Mouse (Mus musculus) lung, embryonic 14.5 days (tissue): ENCODE data around the gene Echdc1. TPM values are rescaled to one million over a fixed set of nuclear protein-coding genes. Genes with fewer than 3 reads are reported as not detected.

ENCODE experiments used
- ATAC-seq: fragments of 200-750 bp; cut with Nextera tagmentation; 2 replicates; pipeline ENCODE4 v1.8.0; 2017; ENCODE audit warnings: mild to moderate bottlenecking, moderate TSS enrichment, moderate library complexity; ENCODE audit not compliant: insufficient read depth
- DNase-seq: peaks from one replicate; pipeline ENCODE4 v3.0.0-alpha.2; 2015
- H3K27ac ChIP-seq: fragments of 300-500 bp; sonication (generic); 2 replicates; pipeline ENCODE4 v1.5.1; 2014; ENCODE audit warnings: low read depth, mild to moderate bottlenecking, moderate library complexity
- H3K27me3 ChIP-seq: fragments of 300-500 bp; sonication (generic); 2 replicates; pipeline ENCODE4 v1.6.1; 2014; ENCODE audit warnings: low read length, control low read depth; ENCODE audit not compliant: insufficient read depth
- H3K36me3 ChIP-seq: fragments of 300-500 bp; sonication (generic); 2 replicates; pipeline ENCODE4 v1.6.1; 2014; ENCODE audit warnings: control low read depth; ENCODE audit not compliant: insufficient read depth
- H3K4me1 ChIP-seq: fragments of 300-500 bp; sonication (generic); 2 replicates; pipeline ENCODE4 v1.6.1; 2014; ENCODE audit warnings: antibody characterized with exemption, control low read depth; ENCODE audit not compliant: insufficient read depth
- H3K4me2 ChIP-seq: fragments of 300-500 bp; sonication (generic); 2 replicates; pipeline ENCODE4 v1.6.1; 2014; ENCODE audit warnings: mild to moderate bottlenecking
- H3K4me3 ChIP-seq: fragments of 300-500 bp; sonication (generic); 2 replicates; pipeline ENCODE4 v1.5.1; 2014; ENCODE audit warnings: low read depth, low read length
- H3K9ac ChIP-seq: fragments of 300-500 bp; sonication (generic); 2 replicates; pipeline ENCODE4 v1.6.1; 2014
- H3K9me3 ChIP-seq: fragments of 300-500 bp; sonication (generic); 2 replicates; pipeline ENCODE4 v1.6.1; 2016; ENCODE audit warnings: low read depth, low read length, control low read depth
- CTCF ChIP-seq: IDR thresholded peaks from 2 replicates; pipeline ENCODE4 v1.5.1; 2016; ENCODE audit warnings: antibody characterized with exemption, low read depth
- WGBS: fragments of 180-500 bp; shearing (Covaris S2); extraction: QIAGEN DNeasy Blood & Tissue Kit; methylation state at CpG from one replicate; pipeline ENCODE4 v1.1.7; 2014; 5-methylcytosine and 5-hydroxymethylcytosine counted together
- polyA plus RNA-seq: library from polyadenylated mRNA; unstranded; fragments of >200 nt; fragmentation: Nextera tagmentation; extraction: Ambion mirVana; gene quantifications from 2 replicates; pipeline ENCODE4 v1.2.1, GENCODE M21; 2014

The Echdc1 gene
- polyA plus RNA-seq: 18.7 and 20.8 TPM in 2 replicates

DNA sequence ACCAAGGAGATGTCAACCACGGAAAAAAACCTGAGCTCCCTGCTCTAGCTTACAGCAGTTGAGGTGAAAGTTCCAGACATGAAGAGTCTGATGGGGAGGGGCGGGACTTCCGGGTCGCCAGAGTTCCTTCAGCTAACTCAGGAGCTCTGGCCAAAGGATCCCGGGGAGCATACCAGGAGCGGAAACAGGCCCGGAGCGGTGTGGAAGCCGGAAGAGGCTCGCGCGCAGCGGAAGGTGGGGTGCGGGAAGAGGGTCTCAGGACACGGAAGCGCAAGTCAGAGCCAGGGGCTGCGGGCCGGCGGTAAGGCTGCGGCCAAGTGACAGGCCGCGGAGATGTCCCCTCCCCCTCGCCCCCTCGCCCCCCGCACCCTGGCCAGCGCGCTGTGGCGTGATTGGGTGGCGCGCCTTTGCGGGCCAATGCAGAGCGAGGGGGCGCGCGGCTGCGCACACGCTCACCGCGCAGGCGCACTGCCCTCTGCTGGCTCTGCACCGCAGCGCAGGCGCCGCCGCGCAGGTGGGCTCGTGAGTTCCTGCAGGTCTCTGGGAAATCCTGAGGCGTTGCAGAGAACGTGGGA is at the start of gene Echdc1:
Gene Echdc1 (plus strand): TSS at position 103 of the 575 bp plus-strand sequence.
- peak; percentile 99 for ATAC-seq
- no peaks in the 10 kb centered on the region for H3K27me3 ChIP-seq
- WGBS: 0% methylated on average over 49 of the region's 49 CpGs

DNA sequence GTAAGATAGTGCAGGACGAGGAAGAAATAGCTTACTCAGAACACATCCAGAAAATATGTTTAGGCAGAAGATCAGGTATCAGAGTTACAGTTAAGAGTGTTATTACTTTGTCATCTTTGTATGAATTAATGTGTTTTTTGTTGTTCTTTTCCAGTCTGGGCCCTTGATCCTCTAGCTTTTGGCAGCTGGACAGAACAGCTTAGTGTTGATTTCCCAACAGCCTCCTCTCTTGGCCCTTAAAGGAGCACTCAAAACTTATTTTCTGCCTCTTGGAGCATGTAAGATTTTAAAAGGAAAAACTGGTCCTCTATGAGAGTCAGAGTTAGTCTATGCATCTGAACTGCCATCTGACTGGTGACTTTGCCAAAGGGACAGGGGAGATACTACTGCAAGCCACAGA is 31.2 kb upstream of the Echdc1 start:
- ATAC-seq (no peak), DNase-seq (peak; percentile 24)
- Histone ChIP-seq H3K4me1 (no peaks in the 10 kb centered on the region), H3K4me2 (no peak overlapping the region), H3K4me3 (no peak overlapping the region), H3K27me3 (no peaks in the 10 kb centered on the region), H3K9me3 (no peaks in the 10 kb centered on the region), H3K27ac (no peak overlapping the region), H3K36me3 (no peaks in the 10 kb centered on the region), H3K9ac (no peak overlapping the region)
- 62% methylated on average over 1 of the region's 1 CpGs for WGBS
- TF ChIP-seq CTCF: no peak

More for the DNA sequence above, at the start of gene Echdc1:
- no peaks in the 10 kb centered on the region for H3K4me1 ChIP-seq
- peak within 1 kb of the TSS; percentile 76 for H3K4me2 ChIP-seq
- peak; percentile 75 for TF ChIP-seq CTCF
- H3K9ac ChIP-seq: peak within 1 kb of the TSS; percentile 71
- H3K27ac ChIP-seq: peak within 1 kb of the TSS; percentile 82
- DNase-seq: peak; percentile 94
- H3K36me3 ChIP-seq: no peaks in the 10 kb centered on the region
- no peaks in the 10 kb centered on the region for H3K9me3 ChIP-seq
- peak within 1 kb of the TSS; percentile 66 for H3K4me3 ChIP-seq

DNA sequence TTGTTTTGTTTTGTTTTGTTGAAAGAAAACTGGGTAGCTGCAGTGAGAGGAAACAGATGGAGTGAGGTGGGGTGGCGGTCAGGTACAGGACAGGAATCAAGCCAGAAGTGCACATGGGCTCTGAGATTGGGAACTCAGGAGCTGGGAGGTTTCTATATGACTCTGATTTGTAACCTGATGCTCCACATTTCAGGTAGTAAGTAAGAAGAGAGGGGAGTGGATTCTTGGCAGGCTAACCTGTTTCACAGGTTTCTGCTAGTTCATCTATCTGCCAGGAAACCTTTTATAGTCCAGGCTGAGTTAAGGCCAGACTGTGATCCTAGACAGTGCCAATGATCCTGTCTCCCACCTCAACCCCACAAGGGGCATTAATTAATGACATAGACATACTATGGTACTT is 27.2 kb upstream of the Echdc1 start:
- Histone ChIP-seq H3K4me2 (no peak overlapping the region), H3K27ac (no peak overlapping the region), H3K27me3 (no peaks in the 10 kb centered on the region), H3K4me1 (no peaks in the 10 kb centered on the region), H3K9ac (no peak overlapping the region), H3K4me3 (no peak overlapping the region), H3K36me3 (no peaks in the 10 kb centered on the region), H3K9me3 (no peaks in the 10 kb centered on the region)
- peak; percentile 89; the same call in 1 of the 2 replicates for ATAC-seq
- peak; percentile 58 for DNase-seq
- TF ChIP-seq CTCF: no peak
- WGBS: 60% methylated on average over 1 of the region's 1 CpGs

DNA sequence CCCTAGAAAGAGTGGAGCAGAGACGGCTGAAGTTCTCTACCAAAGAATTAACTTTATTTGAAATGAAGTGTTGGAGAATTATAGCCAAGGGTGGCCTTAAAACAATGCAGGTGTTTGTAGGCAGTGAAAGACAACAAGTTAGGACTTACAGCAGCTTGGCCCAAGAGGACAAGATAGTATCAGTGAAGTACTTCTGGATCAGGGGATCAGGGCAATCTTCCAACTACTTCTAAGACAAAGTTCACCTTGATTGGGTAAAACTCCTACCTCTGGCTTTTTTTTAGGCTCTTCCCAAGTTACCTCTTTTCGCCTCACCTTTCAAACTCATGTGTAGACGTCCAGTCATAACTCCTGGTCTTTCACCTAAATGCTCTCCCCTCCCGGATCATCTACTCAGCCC is 10.7 kb upstream of the Echdc1 start:
- Histone ChIP-seq H3K9ac (no peak overlapping the region), H3K4me3 (no peak overlapping the region), H3K27me3 (no peaks in the 10 kb centered on the region), H3K4me1 (no peaks in the 10 kb centered on the region), H3K4me2 (no peak overlapping the region), H3K27ac (no peak overlapping the region), H3K36me3 (no peaks in the 10 kb centered on the region), H3K9me3 (no peaks in the 10 kb centered on the region)
- 89% methylated on average over 4 of the region's 4 CpGs for WGBS
- no peak for ATAC-seq
- no peak for DNase-seq
- no peak for TF ChIP-seq CTCF

DNA sequence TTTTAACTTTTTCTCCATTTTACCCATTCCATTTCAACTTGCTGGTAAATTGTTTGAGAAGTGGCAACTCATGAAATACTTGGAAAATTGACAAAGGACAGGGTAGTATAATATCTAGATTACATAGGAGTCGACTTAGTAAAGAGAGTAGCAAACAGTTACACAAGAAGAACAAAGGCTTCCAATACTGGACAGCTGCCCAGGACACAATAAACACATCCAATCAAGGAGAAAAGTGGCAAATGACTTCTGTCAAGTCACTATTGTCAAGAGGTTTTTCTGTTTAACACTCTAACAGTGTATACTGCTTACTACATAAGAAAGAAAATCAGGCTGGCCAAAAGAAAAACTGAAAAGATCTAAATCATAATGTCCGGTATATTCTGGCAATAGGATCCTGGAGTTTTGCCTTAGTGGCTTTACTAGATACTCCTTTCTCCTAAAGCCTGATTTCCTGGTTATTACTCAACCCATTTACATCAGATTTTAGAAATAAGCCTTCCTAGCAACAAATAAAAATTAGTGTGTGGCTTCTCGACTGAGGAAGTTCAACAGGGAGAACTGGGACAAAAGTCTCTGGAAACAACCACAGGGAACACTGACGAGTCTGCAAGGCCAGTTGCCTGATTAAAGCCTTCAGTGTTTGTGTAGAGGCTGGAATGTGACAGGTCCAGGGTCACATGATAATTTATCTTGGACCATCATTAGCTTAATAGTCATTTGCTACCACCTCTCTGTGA is 1.3 kb upstream of the Echdc1 start:
- WGBS: 59% methylated on average over 4 of the region's 4 CpGs
- no peak for ATAC-seq
- TF ChIP-seq CTCF: no peak
- Histone ChIP-seq H3K4me2 (peak overlapping the region; percentile 76), H3K9ac (no peak overlapping the region), H3K4me3 (no peak overlapping the region), H3K9me3 (no peaks in the 10 kb centered on the region), H3K27me3 (no peaks in the 10 kb centered on the region), H3K4me1 (no peaks in the 10 kb centered on the region), H3K36me3 (no peaks in the 10 kb centered on the region), H3K27ac (no peak overlapping the region)
- peak; percentile 55 for DNase-seq

DNA sequence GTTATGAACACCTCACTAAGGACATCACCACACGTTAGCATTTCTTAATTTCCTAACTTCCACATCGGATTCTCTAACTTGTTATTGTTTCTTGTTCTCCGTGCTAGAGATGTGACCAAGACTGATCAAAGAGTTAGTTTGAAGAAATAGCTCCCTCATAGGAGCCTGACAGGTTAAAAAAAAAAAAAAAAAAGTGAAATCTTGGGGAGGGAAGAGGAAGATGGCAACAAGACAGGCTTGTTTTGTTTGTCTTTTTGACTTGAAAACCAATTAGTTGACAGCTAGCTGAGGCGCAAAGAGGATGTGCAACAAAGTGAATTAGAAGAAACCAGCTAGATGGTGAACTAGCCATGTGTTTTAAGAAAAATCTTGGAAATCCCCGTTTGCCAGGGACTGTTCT is 939 bp downstream of the Echdc1 start:
- peak overlapping the region; percentile 76 for H3K4me2 ChIP-seq
- ATAC-seq (no peak), DNase-seq (no peak)
- no peak for TF ChIP-seq CTCF
- H3K27ac ChIP-seq: no peak overlapping the region
- WGBS: 43% methylated on average over 5 of the region's 5 CpGs
- no peaks in the 10 kb centered on the region for H3K9me3 ChIP-seq
- H3K4me1 ChIP-seq: no peaks in the 10 kb centered on the region
- no peaks in the 10 kb centered on the region for H3K36me3 ChIP-seq
- no peaks in the 10 kb centered on the region for H3K27me3 ChIP-seq
- H3K9ac ChIP-seq: peak overlapping the region; percentile 71; the same call in 1 of the 2 replicates
- peak overlapping the region; percentile 66 for H3K4me3 ChIP-seq

DNA sequence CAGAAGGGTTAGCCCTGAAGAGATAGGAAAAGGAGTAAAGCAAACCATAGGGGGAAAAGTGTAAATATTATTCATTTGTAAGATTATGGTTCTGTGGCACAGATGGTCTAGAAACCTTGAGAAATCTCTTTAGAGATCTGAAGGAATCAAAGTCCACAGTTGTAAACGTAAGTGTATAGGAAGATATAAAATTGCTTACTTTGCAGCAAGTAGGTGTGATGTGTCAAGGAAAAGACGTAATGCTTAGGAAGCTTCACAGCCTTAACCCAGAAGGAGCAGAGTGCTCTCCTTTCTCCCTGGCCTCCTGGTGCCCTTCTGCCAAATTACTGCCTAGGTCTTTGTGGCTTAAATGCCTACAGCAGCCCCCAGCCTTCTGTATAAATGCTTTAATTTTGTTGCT is 11.9 kb downstream of the Echdc1 start:
- Histone ChIP-seq H3K4me2 (no peak overlapping the region), H3K9ac (no peak overlapping the region), H3K36me3 (no peaks in the 10 kb centered on the region), H3K4me1 (no peaks in the 10 kb centered on the region), H3K27ac (no peak overlapping the region), H3K27me3 (no peaks in the 10 kb centered on the region), H3K9me3 (no peaks in the 10 kb centered on the region), H3K4me3 (no peak overlapping the region)
- 68% methylated on average over 2 of the region's 2 CpGs for WGBS
- DNase-seq: no peak
- TF ChIP-seq CTCF: no peak
- no peak for ATAC-seq
